Mouse (Mus musculus) cerebellum, postnatal 36 days (tissue): ENCODE data around the gene Eps8.
A peak's percentile ranks its signal among the peaks of the same experiment; 100 is the strongest.
"Not testable (repeated sequence)": the region's sequence is repeated elsewhere in the genome, so short reads cannot be mapped to it uniquely, and the experiment has no call there.

Source experiments
- DNase-seq, 2 experiments: peaks; one replicate each; pipeline ENCODE4 v3.0.0; 2021 to 2022; ENCODE audit warnings: mixed read lengths in 2 of 2

The Eps8 gene

DNA sequence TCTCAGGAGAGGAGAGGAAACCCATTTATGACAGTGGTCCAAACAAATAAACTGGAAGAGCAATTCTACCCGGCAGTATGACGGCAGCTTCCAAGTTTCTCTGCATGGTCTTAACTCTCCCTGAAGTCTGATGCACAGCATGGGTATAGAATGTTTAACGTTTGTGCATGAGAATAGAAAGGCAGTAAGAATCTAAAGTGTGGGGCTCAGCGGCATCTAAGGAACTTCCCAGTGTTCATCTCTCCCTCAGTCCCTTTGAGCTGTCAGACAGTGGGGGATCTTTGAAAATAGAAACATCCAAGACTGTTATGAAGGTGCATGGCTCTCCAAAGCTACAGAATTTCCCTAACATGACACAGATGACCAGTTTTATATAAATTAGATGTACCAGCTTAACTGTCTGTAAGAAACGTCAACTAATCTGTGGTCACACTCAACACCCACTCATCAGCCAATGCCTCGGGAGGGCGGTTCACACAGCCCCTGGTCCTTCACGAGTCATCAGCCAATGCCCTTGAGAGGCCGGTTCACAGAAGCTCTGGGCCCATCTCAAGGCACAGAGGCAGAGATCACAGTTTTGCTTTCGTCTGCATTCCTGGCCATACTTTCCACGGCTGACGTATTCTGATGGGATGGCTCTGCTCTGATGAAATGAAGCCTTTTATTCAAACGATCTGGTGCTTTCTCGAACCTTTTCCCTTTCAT is 145.2 kb downstream of the Eps8 start:
- DNase-seq, result no peak

GRCm38 (mm10) chr6:137508936-137509335 is 145.7 kb downstream of the Eps8 start:
- no peak for DNase-seq

- DNase-seq, result no peak
Observed at GRCm38 (mm10) chr6:137506563-137506962, 148.1 kb downstream of the Eps8 start.

GRCm38 (mm10) chr6:137505555-137506227 is 149.0 kb downstream of the Eps8 start:
- no peak for DNase-seq

GRCm38 (mm10) chr6:137504052-137504451 is 150.6 kb downstream of the Eps8 start:
- no peak for DNase-seq

DNA sequence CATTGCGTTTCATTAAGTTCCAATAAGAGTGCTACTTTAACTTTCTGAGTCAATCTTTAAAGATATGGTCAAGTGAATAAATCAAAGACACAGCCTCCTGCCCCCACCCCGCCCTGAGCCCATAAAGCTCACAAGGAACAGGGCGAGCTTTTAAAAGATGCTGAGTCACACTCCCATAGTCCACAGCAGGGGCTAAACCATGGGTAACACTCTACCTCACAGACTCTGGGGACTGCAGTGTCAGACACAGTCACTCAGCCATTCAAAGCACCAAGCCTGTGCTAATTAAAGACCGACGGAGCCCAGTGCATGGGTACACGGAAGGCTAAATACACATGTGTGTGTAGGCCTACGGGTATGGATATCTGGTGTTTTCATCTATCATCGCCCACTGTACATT is 151.2 kb downstream of the Eps8 start:
- no peak for DNase-seq

GRCm38 (mm10) chr6:137503009-137503408 is 151.7 kb downstream of the Eps8 start:
- no peak for DNase-seq

DNA sequence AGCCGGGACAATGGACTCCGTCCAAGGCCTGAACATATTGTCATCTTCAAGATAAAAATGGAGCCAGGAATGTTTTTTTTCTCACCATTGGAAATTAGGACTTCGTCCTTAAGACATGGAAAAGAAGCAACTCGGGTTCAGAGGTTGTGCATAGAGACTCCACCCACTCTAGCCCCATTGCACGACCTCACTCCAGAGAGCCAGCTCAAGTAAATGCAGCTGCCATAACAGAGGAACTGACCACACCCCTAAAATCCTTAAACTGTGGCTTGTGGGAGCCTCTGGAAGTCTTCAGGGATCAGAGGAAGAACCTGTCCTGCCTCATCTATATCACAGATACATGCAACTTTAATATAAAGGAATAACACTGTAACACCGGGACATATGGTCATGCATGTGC is 155.9 kb downstream of the Eps8 start:
- DNase-seq, result no peak

- no peak for DNase-seq
Observed at GRCm38 (mm10) chr6:137497208-137497835, 157.4 kb downstream of the Eps8 start.

DNA sequence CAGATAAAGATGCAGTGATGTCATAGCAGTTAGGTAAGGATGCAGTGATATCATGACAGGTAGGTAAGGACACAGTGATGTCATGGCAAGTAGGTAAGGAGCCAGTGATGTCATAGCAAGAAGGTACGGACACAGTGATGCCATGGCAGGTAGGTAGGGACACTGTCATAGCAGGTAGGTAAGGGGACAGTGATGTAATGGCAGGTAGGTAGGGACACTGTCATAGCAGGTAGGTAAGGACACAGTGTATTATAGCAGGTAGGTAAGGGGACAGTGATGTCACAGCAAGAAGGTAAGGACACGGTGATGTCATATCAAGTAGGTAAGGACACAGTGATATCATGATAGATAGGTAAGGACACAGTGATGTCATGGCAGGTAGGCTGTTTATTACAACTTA is 158.1 kb downstream of the Eps8 start:
- no peak for DNase-seq

DNA sequence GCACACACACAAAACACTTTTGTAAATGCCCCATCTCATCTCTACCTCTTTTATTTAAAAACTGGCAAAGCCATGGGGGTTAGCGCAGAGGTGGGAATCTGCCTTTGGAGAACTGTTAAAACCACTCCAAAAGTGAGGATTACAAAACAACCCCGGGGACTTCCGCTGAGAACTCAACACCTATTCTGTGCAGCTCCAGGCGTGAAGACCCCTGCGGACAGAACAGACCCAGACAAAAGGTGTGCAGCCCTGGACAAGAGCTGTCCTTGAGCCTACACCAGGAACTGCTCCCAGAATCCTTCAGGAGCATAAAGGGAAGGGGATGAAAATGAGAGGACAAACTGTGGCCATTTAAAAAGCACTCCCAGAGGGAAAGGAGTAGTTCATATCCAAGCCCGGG is 159.4 kb downstream of the Eps8 start:
- no peak for DNase-seq

- DNase-seq, result no peak
Observed at GRCm38 (mm10) chr6:137494801-137495200, 159.9 kb downstream of the Eps8 start.

- no peak for DNase-seq
Observed at GRCm38 (mm10) chr6:137494136-137494475, 160.6 kb downstream of the Eps8 start.

DNA sequence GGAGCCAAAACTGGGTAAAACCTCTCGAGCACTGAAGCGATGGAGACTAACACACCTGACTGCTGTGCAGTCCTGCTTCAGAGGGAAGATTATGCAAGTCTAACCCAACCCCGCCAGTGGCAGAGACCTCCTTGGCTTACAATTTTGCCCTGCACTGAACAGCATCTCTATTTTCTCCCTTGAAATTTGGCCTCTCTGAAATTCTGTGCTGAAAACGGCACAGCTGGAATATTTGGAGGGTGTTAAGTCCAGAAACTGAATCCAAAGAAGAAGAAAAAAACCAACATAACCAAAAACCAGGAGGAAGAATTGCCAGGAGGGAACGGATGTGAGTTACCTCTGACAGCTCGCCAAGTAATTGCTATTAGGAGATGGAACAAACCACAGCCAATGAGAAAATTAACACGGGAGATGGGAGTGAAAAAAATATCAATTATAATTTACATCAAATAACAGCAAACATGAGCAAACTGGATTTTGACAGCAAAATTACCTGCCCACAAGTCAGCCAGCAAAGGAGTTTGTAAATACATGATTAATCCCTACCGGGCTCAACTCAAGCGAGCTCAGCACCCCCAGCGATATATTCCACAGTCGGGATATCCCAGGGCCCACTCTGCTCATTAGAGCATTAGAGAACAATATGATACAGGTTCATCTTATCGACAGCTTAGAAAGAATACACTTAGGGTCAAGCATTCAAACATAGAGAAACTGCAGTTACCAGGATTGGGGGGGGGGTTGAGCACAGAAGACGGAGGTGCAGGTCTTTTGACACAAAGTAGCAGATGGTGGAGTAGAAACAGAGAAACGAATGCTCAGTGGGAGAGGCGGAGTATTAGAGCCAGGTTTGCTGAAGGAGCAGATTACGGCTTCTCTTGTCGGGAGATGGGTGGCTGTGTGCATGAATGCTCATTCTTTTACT is 161.2 kb downstream of the Eps8 start:
- DNase-seq, result no peak

GRCm38 (mm10) chr6:137492582-137492981 is 162.1 kb downstream of the Eps8 start:
- no peak for DNase-seq

DNA sequence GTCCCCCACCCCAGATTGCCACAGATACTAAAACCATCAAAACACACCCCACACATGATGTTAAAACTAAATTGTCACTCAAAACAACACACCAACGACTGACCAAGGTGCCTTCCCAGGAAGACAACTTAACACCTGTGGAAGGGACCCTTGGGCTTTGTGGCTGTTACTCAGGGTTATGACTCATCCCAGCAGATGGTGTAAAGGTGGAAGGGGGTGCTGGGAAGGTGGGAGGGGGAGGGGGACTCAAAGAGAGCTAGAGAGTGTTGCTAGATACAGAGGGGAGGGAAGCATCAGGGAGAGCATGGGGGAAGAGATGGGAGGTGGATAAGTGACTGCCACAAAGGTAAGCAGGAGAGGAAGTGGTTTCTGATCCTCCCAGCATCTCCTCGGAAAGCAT is 163.0 kb downstream of the Eps8 start:
- DNase-seq, result no peak

DNA sequence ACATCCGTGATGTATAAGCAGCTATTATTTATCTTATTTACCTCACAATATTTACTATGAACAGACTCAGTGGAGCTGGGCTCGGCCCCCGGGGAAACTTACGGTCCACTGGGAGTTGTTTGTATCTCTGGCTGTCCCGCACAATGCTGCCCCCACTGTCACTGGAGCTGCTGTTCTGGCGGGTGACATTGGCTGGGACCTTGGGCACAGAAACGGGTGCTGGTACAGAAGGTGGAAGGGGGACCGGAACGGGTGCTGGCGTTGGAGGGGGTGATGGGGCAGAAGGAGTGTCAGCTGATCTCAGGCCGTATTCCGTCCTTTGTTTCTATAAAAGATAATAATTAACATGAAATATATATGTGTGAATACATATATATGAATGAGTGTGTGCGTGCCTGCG is 164.6 kb downstream of the Eps8 start:
- DNase-seq, result no peak

DNA sequence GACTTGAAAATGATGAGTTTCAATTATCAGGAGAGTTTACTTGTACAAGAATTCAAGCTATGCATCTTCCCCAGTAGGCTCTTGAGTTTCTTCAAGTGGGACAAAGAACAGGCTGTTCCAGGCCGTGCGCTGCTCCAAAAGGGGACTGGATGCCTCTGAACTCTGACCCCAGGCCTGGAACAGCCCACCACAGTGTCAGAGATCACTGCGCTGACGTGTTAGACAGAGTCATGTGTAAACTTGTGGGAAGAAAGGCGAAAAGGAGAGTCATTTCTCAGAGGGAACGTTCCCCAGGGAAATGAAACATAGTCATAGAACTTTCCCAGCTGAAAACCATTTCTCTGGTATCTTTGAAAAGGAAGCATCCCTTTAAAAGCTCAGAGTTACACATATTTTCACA is 167.2 kb downstream of the Eps8 start:
- DNase-seq, result no peak

DNA sequence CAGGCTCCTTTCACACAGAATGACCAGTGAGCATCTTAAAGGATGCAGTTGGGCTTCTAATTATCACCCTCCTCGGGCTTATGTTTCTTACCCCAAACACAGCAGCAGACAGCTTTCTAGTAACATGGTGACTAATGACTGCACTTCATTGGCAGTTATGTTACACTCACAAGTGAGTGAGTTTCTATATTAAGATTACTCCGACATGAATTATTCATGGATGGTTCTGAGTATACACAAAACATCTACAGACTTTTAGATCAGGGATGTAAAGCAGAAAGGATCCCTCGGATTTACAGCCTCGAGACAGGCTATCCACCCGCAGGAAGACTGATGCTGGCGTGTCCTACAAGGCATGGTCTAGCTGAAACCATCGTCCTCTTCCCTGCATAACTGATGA is 171.8 kb downstream of the Eps8 start:
- DNase-seq, result no peak

DNA sequence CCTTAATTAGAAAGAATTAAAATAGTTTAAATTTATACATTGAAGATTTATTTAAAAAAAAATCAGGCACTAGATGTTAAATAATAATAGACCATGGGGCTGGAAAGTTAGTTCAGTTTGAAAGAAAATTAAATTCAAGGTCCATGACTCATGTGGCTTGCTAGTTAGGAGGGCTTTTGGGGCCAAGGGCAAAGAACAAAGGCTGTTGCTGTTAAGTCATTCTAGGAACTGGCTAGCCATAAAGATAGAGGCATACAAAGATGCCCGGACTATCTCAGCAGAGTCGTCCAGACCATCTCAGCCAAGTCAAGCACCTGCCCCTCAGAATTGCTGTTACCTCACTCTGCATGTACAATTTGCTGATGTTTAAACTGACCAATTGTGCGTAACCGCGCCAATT is 179.0 kb downstream of the Eps8 start:
- DNase-seq, result not testable (repeated sequence)

GRCm38 (mm10) chr6:137473433-137473832 is 181.2 kb downstream of the Eps8 start:
- no peak for DNase-seq

- DNase-seq, result no peak
Observed at GRCm38 (mm10) chr6:137472129-137472528, 182.5 kb downstream of the Eps8 start.

DNA sequence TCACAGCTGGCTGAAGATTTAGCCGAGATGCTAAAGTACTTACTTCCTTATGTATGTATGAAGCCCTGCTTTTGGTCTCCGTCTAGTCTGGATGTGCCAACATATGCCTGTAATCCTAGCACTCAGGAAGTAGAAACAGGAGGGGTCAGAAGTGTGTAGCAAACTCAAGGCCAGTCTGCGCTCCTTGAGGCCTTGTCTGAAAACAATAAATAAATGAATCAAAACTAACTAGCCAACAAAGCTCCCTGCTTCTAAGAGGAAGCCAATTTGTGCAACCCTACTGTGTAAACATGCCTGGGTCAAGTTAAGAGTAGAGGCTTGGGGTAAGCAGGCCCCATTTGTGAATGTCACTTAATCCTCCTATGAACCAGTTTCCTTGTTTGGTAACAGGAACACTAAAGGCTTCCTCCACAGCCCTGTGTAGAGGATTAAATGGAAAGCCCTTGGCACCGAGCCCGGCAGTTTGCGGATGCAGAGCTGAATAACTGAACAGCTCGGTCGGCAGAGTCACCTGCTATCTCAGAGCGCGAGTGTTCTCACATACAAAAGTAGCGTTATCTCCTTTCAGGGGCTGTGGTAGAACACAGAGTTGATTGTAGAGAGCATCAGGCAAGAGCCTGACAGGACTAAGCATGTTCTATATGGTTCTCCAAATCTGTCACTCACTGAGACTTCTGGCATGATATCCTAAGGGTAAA is 183.6 kb downstream of the Eps8 start:
- peak; percentile 89 to 90 for DNase-seq
